24 mouse cellular contexts compared by ENCODE assay signal in the genomic region with DNA sequence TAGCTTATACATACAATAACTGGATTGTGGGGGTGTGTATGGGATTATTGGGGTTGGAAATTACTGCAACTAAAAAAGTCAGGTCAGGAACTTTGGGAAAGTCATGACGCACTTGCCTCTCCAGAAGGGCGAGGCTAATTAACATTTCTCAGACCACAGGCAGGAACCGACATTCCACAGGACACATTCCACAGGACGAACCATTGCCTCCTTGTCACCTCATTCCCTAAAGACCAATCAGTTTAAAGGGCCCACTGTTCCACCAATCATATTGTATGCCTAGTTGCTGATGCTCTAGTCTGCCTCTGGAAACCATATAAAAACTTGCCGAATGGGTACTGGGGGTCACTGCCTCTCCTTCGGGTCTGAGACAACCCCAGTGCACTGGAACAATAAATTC.
"Had no signal": no experiment of that assay in that cellular context is flagged by ENCODE, and none has a peak within 500 bp of the region (broad histone marks: within the 10 kb centered on the region; RNA-seq: fewer than 3 reads in every experiment).

No protein-coding gene starts in this region.

- H3K27ac ChIP-seq: heart, embryonic 13.5 days; heart, embryonic 15.5 days; hindbrain, embryonic 12.5 days; hindbrain, embryonic 14.5 days; intestine, embryonic 15.5 days; kidney, embryonic 15.5 days; kidney, postnatal 0 days; limb, embryonic 10.5 days; limb, embryonic 12.5 days; liver, embryonic 13.5 days; liver, embryonic 15.5 days had no signal

- H3K9me3 ChIP-seq: heart, embryonic 13.5 days; heart, embryonic 15.5 days; hindbrain, embryonic 12.5 days; intestine, embryonic 15.5 days; kidney, embryonic 15.5 days; limb, embryonic 10.5 days; limb, embryonic 12.5 days; liver, embryonic 13.5 days; liver, embryonic 15.5 days had no signal

- H3K4me3 ChIP-seq: heart, embryonic 13.5 days; heart, embryonic 15.5 days; hindbrain, embryonic 12.5 days; intestine, embryonic 15.5 days; kidney, embryonic 15.5 days; limb, embryonic 10.5 days; limb, embryonic 12.5 days; liver, embryonic 13.5 days; liver, embryonic 15.5 days had no signal

- H3K36me3 ChIP-seq: heart, embryonic 13.5 days; heart, embryonic 15.5 days; hindbrain, embryonic 12.5 days; intestine, embryonic 15.5 days; kidney, embryonic 15.5 days; limb, embryonic 10.5 days; limb, embryonic 12.5 days; liver, embryonic 13.5 days; liver, embryonic 15.5 days had no signal

- H3K4me1 ChIP-seq: hindbrain, embryonic 12.5 days; intestine, embryonic 15.5 days; kidney, embryonic 15.5 days; limb, embryonic 10.5 days; limb, embryonic 12.5 days; liver, embryonic 13.5 days; liver, embryonic 15.5 days had no signal

- H3K27me3 ChIP-seq: heart, embryonic 13.5 days; heart, embryonic 15.5 days; hindbrain, embryonic 12.5 days; intestine, embryonic 15.5 days; kidney, embryonic 15.5 days; limb, embryonic 12.5 days; liver, embryonic 13.5 days; liver, embryonic 15.5 days had no signal

- DNase-seq: gastrocnemius, postnatal 14 days; gastrocnemius, postnatal 36 days; heart, adult 18-20 months; heart, postnatal 14 days; heart, postnatal 36 days; kidney, adult 2 months; kidney, adult 9 months; kidney, postnatal 14 days; kidney, postnatal 36 days; layer of hippocampus, adult 9-11 months; layer of hippocampus, postnatal 36 days; liver; liver, embryonic 13.5 days; liver, postnatal 0 days had no signal
